Mouse (Mus musculus): ENCODE measurements around the gene Med21.

The Med21 gene

GRCm38 (mm10) chr6:146685781-146686308, 43.5 kb downstream of the Med21 start:
- DNase-seq, result peak; percentile 29

GRCm38 (mm10) chr6:146686463-146687196, 44.3 kb downstream of the Med21 start:
- no peak for DNase-seq

GRCm38 (mm10) chr6:146688010-146688409, 45.7 kb downstream of the Med21 start:
- no peak for DNase-seq

- DNase-seq, result no peak
These were observed 46.5 kb downstream of the Med21 start for GRCm38 (mm10) chr6:146688861-146689260.

GRCm38 (mm10) chr6:146697767-146698166, 55.4 kb downstream of the Med21 start:
- DNase-seq, result no peak

- no peak for DNase-seq
These were observed 56.0 kb downstream of the Med21 start for GRCm38 (mm10) chr6:146698376-146698775.
